Mouse (Mus musculus) forebrain, embryonic 11.5 days (tissue): ENCODE measurements around the gene Sorbs2. TPM values are rescaled to one million over a fixed set of nuclear protein-coding genes. Genes with fewer than 3 reads are reported as not detected.
A peak's percentile ranks its signal among the peaks of the same experiment; 100 is the strongest.

Experiments
- ATAC-seq: fragments of 200-750 bp; cut with Nextera tagmentation; replicated peaks from 2 replicates; pipeline ENCODE4 v1.8.0; 2017; ENCODE audit warnings: moderate TSS enrichment; ENCODE audit not compliant: low FRiP score
- DNase-seq: peaks from one replicate; pipeline ENCODE4 v3.0.0-alpha.2; 2017; ENCODE audit warnings: low spot score
- H3K27ac ChIP-seq: fragments of 300-500 bp; sonication (generic); 2 replicates; pipeline ENCODE4 v1.5.1; 2014; ENCODE audit warnings: low read depth, low read length
- H3K27me3 ChIP-seq: fragments of 300-500 bp; sonication (generic); 2 replicates; pipeline ENCODE4 v1.6.1; 2014; ENCODE audit warnings: mild to moderate bottlenecking, low read length, mixed read lengths; ENCODE audit not compliant: control insufficient read depth, insufficient read depth
- H3K36me3 ChIP-seq: fragments of 300-500 bp; sonication (generic); 2 replicates; pipeline ENCODE4 v1.6.1; 2014; ENCODE audit warnings: mild to moderate bottlenecking, low read length, moderate library complexity, mixed read lengths; ENCODE audit not compliant: control insufficient read depth, insufficient read depth
- H3K4me1 ChIP-seq: fragments of 300-500 bp; sonication (generic); replicated peaks from 2 replicates; pipeline ENCODE4 v1.6.1; 2014; ENCODE audit warnings: low read length, mixed read lengths; ENCODE audit not compliant: control insufficient read depth, insufficient read depth
- H3K4me2 ChIP-seq: fragments of 300-500 bp; sonication (generic); 2 replicates; pipeline ENCODE4 v1.6.1; 2014; ENCODE audit warnings: low read depth, mild to moderate bottlenecking, low read length, moderate library complexity, mixed read lengths; ENCODE audit not compliant: severe bottlenecking
- H3K4me3 ChIP-seq: fragments of 300-500 bp; sonication (generic); 2 replicates; pipeline ENCODE4 v1.5.1; 2014; ENCODE audit warnings: low read depth, low read length
- H3K9ac ChIP-seq: fragments of 300-500 bp; sonication (generic); 2 replicates; pipeline ENCODE4 v1.6.1; 2014; ENCODE audit warnings: low read length
- H3K9me3 ChIP-seq: fragments of 300-500 bp; sonication (generic); 2 replicates; pipeline ENCODE4 v1.6.1; 2016; ENCODE audit warnings: low read length, mixed read lengths; ENCODE audit not compliant: control insufficient read depth
- WGBS: fragments of 180-500 bp; shearing (Covaris S2); extraction: QIAGEN DNeasy Blood & Tissue Kit; methylation state at CpG from one replicate; pipeline ENCODE4 v1.1.7; 2014; 5-methylcytosine and 5-hydroxymethylcytosine counted together
- polyA plus RNA-seq: library from polyadenylated mRNA; unstranded; fragments of >200 nt; fragmentation: Nextera tagmentation; extraction: Ambion mirVana; gene quantifications from 2 replicates; pipeline ENCODE4 v1.2.1, GENCODE M21; 2014

Sorbs2 gene
- polyA plus RNA-seq, 1 experiment from 2014 or later, result 83.0 TPM

DNA sequence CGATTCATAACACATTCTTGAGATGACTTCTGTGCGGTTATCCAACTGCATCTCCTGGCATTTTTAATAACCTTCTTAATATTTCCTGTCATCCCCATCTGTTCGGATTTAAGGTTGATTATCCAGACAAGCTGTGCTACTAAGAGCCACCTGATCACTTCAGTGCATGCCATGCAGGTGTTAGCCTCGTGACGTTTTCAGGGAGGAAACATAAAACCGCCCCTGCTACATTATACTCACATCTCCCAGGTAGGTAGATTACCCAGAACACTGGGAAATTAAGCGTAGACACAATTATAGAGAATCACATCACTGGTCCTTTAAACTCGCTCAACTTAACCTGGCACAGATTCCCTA, 333 bp upstream of the Sorbs2 start:
- DNase-seq (no peak), ATAC-seq (peak; percentile 42; the same call in 1 of the 2 replicates)
- no peaks in the 10 kb centered on the region for H3K27me3 ChIP-seq
- WGBS, result 37% methylated on average over 8 of the region's 8 CpGs
- peak overlapping the region; percentile 24; the same call in 1 of the 2 replicates for H3K4me3 ChIP-seq
- H3K27ac ChIP-seq, result no peak overlapping the region
- H3K9me3 ChIP-seq, result no peaks in the 10 kb centered on the region
- H3K36me3 ChIP-seq, result no peaks in the 10 kb centered on the region
- H3K9ac ChIP-seq, result no peak overlapping the region
- H3K4me1 ChIP-seq, result peaks cover 4% of the 10 kb centered on the region; the same call in 1 of the 2 replicates
- H3K4me2 ChIP-seq, result peak overlapping the region; percentile 46

DNA sequence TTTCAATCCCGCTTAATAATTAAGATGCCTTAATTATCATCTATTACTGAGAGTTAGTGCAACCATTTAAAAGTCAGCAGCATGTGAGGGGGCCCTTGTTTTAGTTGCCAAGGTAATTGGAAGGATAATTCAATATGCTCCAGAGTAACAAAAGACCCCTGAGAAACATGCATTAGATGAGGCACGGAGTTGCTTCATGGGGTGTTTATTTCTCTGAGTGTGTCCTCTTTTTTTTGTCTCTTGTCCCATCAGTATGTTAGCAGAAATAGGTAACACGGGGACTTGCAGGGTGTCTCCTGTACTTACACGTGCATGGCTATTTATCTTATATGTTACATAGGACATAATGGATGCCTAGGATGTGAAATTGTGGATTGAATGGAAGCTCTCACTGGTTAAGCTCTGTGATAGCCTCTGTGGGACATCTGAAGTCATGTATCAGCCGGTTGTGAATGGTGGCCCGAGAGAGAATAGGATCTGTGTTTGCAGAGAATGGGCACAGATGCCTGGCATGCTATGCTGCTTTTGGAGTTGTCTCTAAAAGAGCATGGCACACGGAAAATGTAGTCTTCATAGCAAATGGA, 1.0 kb downstream of the Sorbs2 start:
- 21% methylated on average over 7 of the region's 7 CpGs for WGBS
- 0 out of 2 replicates have a peak, but pooled peaks have one; percentile 11 for ATAC-seq
- Histone ChIP-seq H3K4me3 (peak overlapping the region; percentile 24), H3K4me1 (peaks cover 4% of the 10 kb centered on the region; the same call in 1 of the 2 replicates), H3K27ac (peak overlapping the region; percentile 65; the same call in 1 of the 2 replicates), H3K9ac (peak overlapping the region; percentile 48), H3K27me3 (no peaks in the 10 kb centered on the region), H3K4me2 (peak overlapping the region; percentile 46), H3K36me3 (no peaks in the 10 kb centered on the region), H3K9me3 (no peaks in the 10 kb centered on the region)
- no peak for DNase-seq

DNA sequence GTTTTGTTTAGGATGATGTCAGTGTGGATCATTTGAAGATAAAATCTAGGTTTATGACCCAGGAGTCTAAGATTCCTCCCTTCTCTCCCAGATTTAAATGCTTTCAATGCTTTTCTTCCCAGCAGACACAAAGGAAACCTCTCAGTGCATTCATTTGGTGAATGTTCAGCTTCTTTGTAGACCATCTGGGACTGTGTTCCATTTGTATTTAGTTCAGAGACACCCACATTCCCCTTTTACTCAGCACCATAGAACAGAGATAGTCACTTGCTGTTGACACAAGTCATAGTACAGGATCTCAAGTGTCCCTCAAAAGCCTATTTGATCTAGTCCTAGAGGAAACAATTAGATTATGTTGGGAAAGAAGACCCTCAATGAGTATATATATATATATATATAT, 4.8 kb downstream of the Sorbs2 start:
- ATAC-seq (no peak), DNase-seq (no peak)
- no peak overlapping the region for H3K4me2 ChIP-seq
- no peaks in the 10 kb centered on the region for H3K9me3 ChIP-seq
- H3K4me1 ChIP-seq, result peaks cover 4% of the 10 kb centered on the region; the same call in 1 of the 2 replicates
- no peaks in the 10 kb centered on the region for H3K27me3 ChIP-seq
- H3K4me3 ChIP-seq, result no peak overlapping the region
- no peaks in the 10 kb centered on the region for H3K36me3 ChIP-seq
- H3K9ac ChIP-seq, result no peak overlapping the region
- no peak overlapping the region for H3K27ac ChIP-seq

DNA sequence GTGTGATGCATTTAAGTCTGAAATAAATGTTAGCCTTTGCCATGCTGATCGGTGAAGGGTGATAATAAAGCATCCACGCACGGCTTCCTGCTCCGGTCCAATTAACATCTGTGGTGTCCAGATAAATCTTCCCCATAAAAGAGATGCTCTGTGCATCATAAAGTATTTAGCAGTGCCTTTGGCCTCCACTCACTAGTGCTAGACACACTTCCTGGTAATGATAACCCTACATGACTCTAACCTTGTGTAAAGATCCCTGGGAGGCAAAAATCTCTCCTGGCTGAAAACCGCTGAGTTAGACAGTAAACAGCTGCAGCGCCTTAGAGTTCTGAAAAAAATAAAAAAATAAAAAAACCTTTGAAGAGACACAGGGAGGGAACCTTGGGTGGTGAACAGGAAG, 14.0 kb downstream of the Sorbs2 start:
- Histone ChIP-seq H3K27ac (no peak overlapping the region), H3K9me3 (no peaks in the 10 kb centered on the region), H3K36me3 (no peaks in the 10 kb centered on the region), H3K4me2 (no peak overlapping the region), H3K9ac (no peak overlapping the region), H3K4me1 (no peaks in the 10 kb centered on the region), H3K27me3 (no peaks in the 10 kb centered on the region), H3K4me3 (no peak overlapping the region)
- WGBS, result 85% methylated on average over 6 of the region's 6 CpGs
- DNase-seq (no peak), ATAC-seq (no peak)

DNA sequence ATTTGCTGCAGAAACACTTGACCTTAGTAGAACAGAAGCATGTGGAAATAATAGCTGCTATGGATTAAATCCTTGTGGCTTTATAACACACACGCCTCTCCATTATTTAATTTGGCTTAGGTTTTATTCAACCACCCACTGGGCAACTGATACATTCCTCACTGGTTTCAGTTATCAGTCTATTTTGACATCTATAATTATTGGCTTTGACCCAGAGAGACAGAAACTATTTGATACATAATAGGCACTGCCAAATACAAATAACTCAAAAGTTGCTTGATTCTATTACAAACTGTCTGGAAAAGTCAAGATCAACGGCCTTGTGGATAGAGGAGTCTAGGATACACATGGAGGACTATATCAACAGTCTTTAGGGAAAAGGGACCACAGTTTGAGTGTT, 20.1 kb downstream of the Sorbs2 start:
- WGBS, result 79% methylated on average over 2 of the region's 2 CpGs
- DNase-seq (no peak), ATAC-seq (no peak)
- H3K36me3 ChIP-seq, result no peaks in the 10 kb centered on the region
- H3K4me3 ChIP-seq, result no peak overlapping the region
- H3K27ac ChIP-seq, result no peak overlapping the region
- no peaks in the 10 kb centered on the region for H3K9me3 ChIP-seq
- H3K27me3 ChIP-seq, result no peaks in the 10 kb centered on the region
- no peak overlapping the region for H3K9ac ChIP-seq
- no peaks in the 10 kb centered on the region for H3K4me1 ChIP-seq
- H3K4me2 ChIP-seq, result no peak overlapping the region

DNA sequence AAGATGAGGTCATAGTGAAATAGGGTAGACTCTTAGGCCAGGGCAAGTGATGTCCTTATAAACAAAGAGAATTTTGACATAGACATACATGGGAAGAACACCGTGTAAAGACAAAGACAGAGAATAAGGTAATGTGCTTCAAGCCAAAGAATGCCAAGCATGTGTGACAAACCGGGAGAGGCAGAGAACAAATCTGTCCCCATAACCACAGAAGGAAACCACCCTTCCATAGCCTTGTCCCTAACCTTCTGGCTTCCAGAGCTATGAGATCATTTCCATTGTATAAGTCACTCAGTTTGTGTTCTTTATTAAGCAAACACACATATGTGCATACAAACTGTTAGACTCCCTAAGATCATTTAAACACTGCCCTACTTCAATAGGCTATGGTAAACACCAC, 21.3 kb downstream of the Sorbs2 start:
- 82% methylated on average over 2 of the region's 2 CpGs for WGBS
- Histone ChIP-seq H3K36me3 (no peaks in the 10 kb centered on the region), H3K4me1 (no peaks in the 10 kb centered on the region), H3K4me3 (no peak overlapping the region), H3K9me3 (no peaks in the 10 kb centered on the region), H3K4me2 (no peak overlapping the region), H3K27me3 (no peaks in the 10 kb centered on the region), H3K27ac (no peak overlapping the region), H3K9ac (no peak overlapping the region)
- DNase-seq (no peak), ATAC-seq (no peak)

DNA sequence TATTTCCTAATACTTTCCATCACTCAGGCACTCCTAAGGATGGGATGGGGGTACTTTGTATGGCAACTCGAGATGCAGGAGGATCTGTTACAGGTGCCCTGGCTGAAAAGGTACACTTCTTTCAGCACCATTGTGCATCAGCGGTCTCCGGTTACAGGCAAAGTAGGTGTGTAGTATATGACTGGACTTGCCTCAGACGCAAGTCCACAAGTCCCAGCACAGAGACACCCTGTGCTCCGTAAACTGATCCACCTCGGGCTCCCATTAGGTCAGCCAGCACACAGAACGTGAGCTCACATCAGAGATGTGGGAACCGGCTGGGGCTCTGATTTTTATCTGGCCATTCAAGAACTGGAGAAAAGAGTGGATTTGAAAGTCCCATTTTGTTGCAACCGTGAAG, 29.0 kb downstream of the Sorbs2 start:
- DNase-seq (no peak), ATAC-seq (no peak)
- no peaks in the 10 kb centered on the region for H3K9me3 ChIP-seq
- H3K4me1 ChIP-seq, result 0 out of 2 replicates have a peak, but pooled peaks cover 2% of the 10 kb centered on the region
- no peaks in the 10 kb centered on the region for H3K36me3 ChIP-seq
- no peaks in the 10 kb centered on the region for H3K27me3 ChIP-seq
- H3K4me2 ChIP-seq, result no peak overlapping the region
- H3K9ac ChIP-seq, result no peak overlapping the region
- H3K4me3 ChIP-seq, result no peak overlapping the region
- 87% methylated on average over 9 of the region's 9 CpGs for WGBS
- H3K27ac ChIP-seq, result no peak overlapping the region

DNA sequence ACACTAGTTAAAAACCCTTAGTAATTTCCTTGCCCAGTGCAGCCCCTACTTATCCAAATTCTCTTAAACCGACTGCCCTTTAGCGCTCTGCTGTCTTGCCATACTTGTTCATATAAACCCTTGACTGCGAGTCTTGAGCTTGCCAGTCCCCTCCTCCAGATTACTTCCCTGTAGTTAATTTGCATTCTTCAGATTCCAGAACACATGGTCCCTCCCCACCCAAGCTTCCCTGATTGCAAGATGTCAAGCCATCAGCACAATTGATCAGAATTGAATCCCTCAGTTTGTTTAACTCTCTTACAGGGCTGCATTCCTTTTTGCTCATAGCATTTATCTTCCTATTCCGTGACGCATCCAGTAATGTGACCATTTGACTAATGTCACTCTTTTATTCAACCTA, 32.9 kb downstream of the Sorbs2 start:
- Histone ChIP-seq H3K27me3 (no peaks in the 10 kb centered on the region), H3K4me1 (0 out of 2 replicates have a peak, but pooled peaks cover 2% of the 10 kb centered on the region), H3K36me3 (no peaks in the 10 kb centered on the region), H3K4me3 (no peak overlapping the region), H3K4me2 (no peak overlapping the region), H3K9ac (no peak overlapping the region), H3K9me3 (no peaks in the 10 kb centered on the region), H3K27ac (no peak overlapping the region)
- ATAC-seq (no peak), DNase-seq (no peak)
- 70% methylated on average over 5 of the region's 5 CpGs for WGBS

DNA sequence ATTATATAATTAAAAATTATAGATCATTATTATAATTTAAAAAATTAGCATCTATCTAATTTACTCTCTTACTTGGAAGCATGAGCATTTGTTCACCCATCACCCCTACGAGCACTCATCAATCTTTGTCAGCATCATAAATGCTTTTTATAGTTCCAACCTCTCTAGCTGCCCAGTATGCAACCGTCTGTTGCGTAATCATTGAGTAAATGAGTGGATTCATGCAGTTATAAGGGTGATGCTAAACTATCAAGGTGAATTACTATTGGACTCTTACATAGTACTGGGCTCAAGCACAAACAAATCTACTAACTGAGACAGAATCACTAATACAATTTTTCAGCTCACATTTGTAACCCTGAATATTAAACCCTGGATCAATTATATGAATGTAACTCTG, 44.6 kb downstream of the Sorbs2 start:
- ATAC-seq, result no peak
- H3K4me2 ChIP-seq, result no peak overlapping the region
- no peak overlapping the region for H3K27ac ChIP-seq
- no peaks in the 10 kb centered on the region for H3K4me1 ChIP-seq
- DNase-seq, result no peak
- no peaks in the 10 kb centered on the region for H3K27me3 ChIP-seq
- WGBS, result 95% methylated on average over 3 of the region's 3 CpGs
- no peak overlapping the region for H3K9ac ChIP-seq
- H3K4me3 ChIP-seq, result no peak overlapping the region
- H3K9me3 ChIP-seq, result no peaks in the 10 kb centered on the region; the same call in 1 of the 2 replicates
- H3K36me3 ChIP-seq, result no peaks in the 10 kb centered on the region
